ENCODE assay signal across 11 mouse cellular contexts in genomic region chr9:97570881-97571280, GRCm38 (mm10).
DNase-seq lines count a peak whose midpoint lies in the region; ATAC-seq lines count a peak whose summit lies in the region.
"Had no signal": no experiment of that assay in that cellular context is flagged by ENCODE, and none has a peak within 500 bp of the region (broad histone marks: within the 10 kb centered on the region; RNA-seq: fewer than 3 reads in every experiment).

No protein-coding gene starts in this region.

- H3K27ac ChIP-seq in embryonic facial prominence, embryonic 14.5 days (replicated peaks; ENCODE audit: low read depth, low read length) = no peak overlapping the region
- no peak overlapping the region for H3K27ac ChIP-seq in embryonic facial prominence, embryonic 10.5 days (replicated peaks)
- H3K27ac ChIP-seq: heart, embryonic 13.5 days; stomach, embryonic 15.5 days had no signal

- H3K4me2 ChIP-seq in embryonic facial prominence, embryonic 14.5 days (ENCODE audit: low read depth, low read length) = no peak overlapping the region
- H3K4me2 ChIP-seq: heart, embryonic 13.5 days; stomach, embryonic 15.5 days had no signal

- WGBS in embryonic facial prominence, embryonic 14.5 days = 55% methylated on average over 7 of the region's 7 CpGs
- 83% methylated on average over 7 of the region's 7 CpGs for WGBS in embryonic facial prominence, embryonic 10.5 days

- no peak for ATAC-seq in embryonic facial prominence, embryonic 14.5 days (ENCODE audit: low read depth)

- no peak overlapping the region for H3K4me3 ChIP-seq in embryonic facial prominence, embryonic 14.5 days (ENCODE audit: low read depth, low read length)
- no peak overlapping the region for H3K4me3 ChIP-seq in embryonic facial prominence, embryonic 10.5 days
- H3K4me3 ChIP-seq: heart, embryonic 13.5 days; stomach, embryonic 15.5 days had no signal

- H3K9me3 ChIP-seq in embryonic facial prominence, embryonic 14.5 days (ENCODE audit: control insufficient read depth, low read length) = no peaks in the 10 kb centered on the region
- no peaks in the 10 kb centered on the region for H3K9me3 ChIP-seq in embryonic facial prominence, embryonic 10.5 days
- H3K9me3 ChIP-seq: heart, embryonic 13.5 days; stomach, embryonic 15.5 days had no signal

- DNase-seq in embryonic facial prominence, embryonic 14.5 days (ENCODE audit: low spot score) = peak; percentile 24
- DNase-seq in embryonic facial prominence, embryonic 10.5 days (ENCODE audit: low spot score) = no peak
- DNase-seq in left cerebral cortex, adult 18-20 months (ENCODE audit: low spot score in 2 of 2) = peak; percentile 26 to 27
- no peak for DNase-seq in left cerebral cortex, adult 11 months (ENCODE audit: low spot score)
- DNase-seq in layer of hippocampus, adult 8-10 months (ENCODE audit: low spot score in 2 of 2) = peak; percentile 67 to 78
- peak; percentile 35 for DNase-seq in right cerebral cortex, postnatal 25 days
- DNase-seq in spleen, adult 12 weeks (ENCODE audit: low spot score) = no peak
- no peak for DNase-seq in heart, adult 8-10 months (ENCODE audit: low spot score)
- DNase-seq: kidney, adult 11 months had no signal

- no peaks in the 10 kb centered on the region for H3K36me3 ChIP-seq in embryonic facial prominence, embryonic 14.5 days (ENCODE audit: control insufficient read depth, insufficient read depth, low read length)
- H3K36me3 ChIP-seq in embryonic facial prominence, embryonic 10.5 days (replicated peaks) = no peaks in the 10 kb centered on the region
- H3K36me3 ChIP-seq: heart, embryonic 13.5 days; stomach, embryonic 15.5 days had no signal

- H3K9ac ChIP-seq in embryonic facial prominence, embryonic 14.5 days (ENCODE audit: low read depth, low read length) = no peak overlapping the region
- H3K9ac ChIP-seq: heart, embryonic 13.5 days; stomach, embryonic 15.5 days had no signal

- no peaks in the 10 kb centered on the region for H3K27me3 ChIP-seq in embryonic facial prominence, embryonic 14.5 days (replicated peaks; ENCODE audit: control insufficient read depth, insufficient read depth, low read length)
- H3K27me3 ChIP-seq in embryonic facial prominence, embryonic 10.5 days (replicated peaks; ENCODE audit: low read depth, poor library complexity, severe bottlenecking) = no peaks in the 10 kb centered on the region
- H3K27me3 ChIP-seq: heart, embryonic 13.5 days; stomach, embryonic 15.5 days had no signal

- no peaks in the 10 kb centered on the region for H3K4me1 ChIP-seq in embryonic facial prominence, embryonic 14.5 days (ENCODE audit: control insufficient read depth, insufficient read depth, low read length)
- peaks cover 3% of the 10 kb centered on the region; the same call in 1 of the 2 replicates for H3K4me1 ChIP-seq in embryonic facial prominence, embryonic 10.5 days
- H3K4me1 ChIP-seq: stomach, embryonic 15.5 days had no signal

Comparison
In these comparisons a context has a peak if more than half of its experiments do, and no peak if none do; other contexts are left out.
1. DNase-seq: peak in embryonic facial prominence, embryonic 14.5 days (single experiment), left cerebral cortex, adult 18-20 months (2 of 2), layer of hippocampus, adult 8-10 months (2 of 2) and right cerebral cortex, postnatal 25 days (single experiment); none in embryonic facial prominence, embryonic 10.5 days (single experiment), left cerebral cortex, adult 11 months (single experiment), spleen, adult 12 weeks (single experiment) and heart, adult 8-10 months (single experiment).